Mouse (Mus musculus): ENCODE data around the gene Spta1. TPM values are rescaled to one million over a fixed set of nuclear protein-coding genes. Genes with fewer than 3 reads are reported as not detected.
A peak's percentile ranks its signal among the peaks of the same experiment; 100 is the strongest.

Spta1 gene
- total and polyA plus RNA-seq, 3 experiments: 39.1 to 98.0 (median 46.1) TPM

DNA sequence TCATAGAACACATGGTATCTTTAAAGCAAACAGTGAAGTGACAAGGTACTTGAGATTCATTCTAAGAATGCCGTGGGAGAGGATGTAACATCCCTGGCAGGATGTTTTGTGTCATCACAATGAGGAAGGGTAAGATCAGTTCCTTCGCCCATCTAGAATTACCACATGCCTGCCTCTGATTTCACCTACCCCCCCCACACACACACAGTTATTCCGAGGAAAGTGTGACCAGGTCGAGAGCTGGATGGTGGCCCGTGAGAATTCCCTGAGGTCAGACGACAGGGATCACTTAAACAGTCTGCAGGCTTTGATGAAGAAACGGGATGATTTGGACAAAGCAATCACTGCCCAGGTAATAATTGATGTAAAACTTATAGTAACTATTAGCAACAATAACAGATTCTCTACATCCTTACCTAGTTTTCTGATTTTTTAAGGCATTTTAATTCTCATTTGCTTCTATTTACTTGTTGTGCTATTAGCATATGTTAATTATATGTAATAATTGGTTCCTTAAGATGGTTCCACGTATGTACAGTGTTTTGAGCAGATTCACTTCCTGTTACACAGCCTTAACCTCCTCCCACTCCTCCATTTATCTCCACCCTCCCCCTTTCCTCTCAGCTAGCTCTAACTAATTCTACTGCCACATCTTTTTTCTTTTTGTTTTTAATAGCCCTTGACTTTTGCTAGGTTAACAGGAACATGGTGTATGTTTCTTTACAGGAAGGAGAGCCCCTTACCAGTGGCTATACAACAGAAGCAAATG lies 42.9 kb downstream of the Spta1 start:
- Histone ChIP-seq H3K36me3 (ENCODE audit: control insufficient read depth in 1 of 2, insufficient read depth in 2 of 2, low read length in 2 of 2) (peaks cover 0 to 59% of the 10 kb centered on the region in 2 experiments; a peak in 2 of 4 replicates), H3K9ac (ENCODE audit: control insufficient read depth, low read depth, low read length, poor library complexity, severe bottlenecking) (no peak overlapping the region), H3K79me2 (ENCODE audit: control insufficient read depth, insufficient read depth, low read length, poor library complexity) (no peaks in the 10 kb centered on the region), H3K27me3 (ENCODE audit: control insufficient read depth in 1 of 2, insufficient read depth in 2 of 2, low read length in 2 of 2) (no peaks in the 10 kb centered on the region), H3K27ac (ENCODE audit: control insufficient read depth, low read depth, low read length) (no peak overlapping the region), H3K4me3 (ENCODE audit: control insufficient read depth in 1 of 2, insufficient read depth in 1 of 2, low read depth in 2 of 2, low read length in 2 of 2) (no peak overlapping the region), H3K4me1 (ENCODE audit: control insufficient read depth in 1 of 2, insufficient read depth in 2 of 2, low read length in 2 of 2) (no peaks in the 10 kb centered on the region), H3K9me3 (replicated peaks; ENCODE audit: insufficient read depth, low read length) (no peaks in the 10 kb centered on the region)
- no peak for TF ChIP-seq MXI1 (IDR thresholded peaks at IDR 0.05; ENCODE audit: low read depth, low read length)
- no peak for TF ChIP-seq USF1 (IDR thresholded peaks at IDR 0.05; ENCODE audit: low read depth, low read length)
- TF ChIP-seq CHD1 (IDR thresholded peaks at IDR 0.05; ENCODE audit: low read depth, low read length): no peak
- no peak for TF ChIP-seq GATA1 (IDR thresholded peaks at IDR 0.05; ENCODE audit: low read depth, low read length)
- TF ChIP-seq MAX (IDR thresholded peaks at IDR 0.05; ENCODE audit: low read length): no peak
- TF ChIP-seq MAFK (IDR thresholded peaks at IDR 0.05; ENCODE audit: borderline replicate concordance, low read depth, low read length): no peak
- no peak for TF ChIP-seq USF2 (IDR thresholded peaks at IDR 0.05; ENCODE audit: borderline replicate concordance in 1 of 2, insufficient read depth in 1 of 2, low read depth in 1 of 2, low read length in 2 of 2)
- TF ChIP-seq ZKSCAN1 (IDR thresholded peaks at IDR 0.05; ENCODE audit: low read depth, low read length): no peak
- no peak for DNase-seq (ENCODE audit: low read depth, low spot score)

DNA sequence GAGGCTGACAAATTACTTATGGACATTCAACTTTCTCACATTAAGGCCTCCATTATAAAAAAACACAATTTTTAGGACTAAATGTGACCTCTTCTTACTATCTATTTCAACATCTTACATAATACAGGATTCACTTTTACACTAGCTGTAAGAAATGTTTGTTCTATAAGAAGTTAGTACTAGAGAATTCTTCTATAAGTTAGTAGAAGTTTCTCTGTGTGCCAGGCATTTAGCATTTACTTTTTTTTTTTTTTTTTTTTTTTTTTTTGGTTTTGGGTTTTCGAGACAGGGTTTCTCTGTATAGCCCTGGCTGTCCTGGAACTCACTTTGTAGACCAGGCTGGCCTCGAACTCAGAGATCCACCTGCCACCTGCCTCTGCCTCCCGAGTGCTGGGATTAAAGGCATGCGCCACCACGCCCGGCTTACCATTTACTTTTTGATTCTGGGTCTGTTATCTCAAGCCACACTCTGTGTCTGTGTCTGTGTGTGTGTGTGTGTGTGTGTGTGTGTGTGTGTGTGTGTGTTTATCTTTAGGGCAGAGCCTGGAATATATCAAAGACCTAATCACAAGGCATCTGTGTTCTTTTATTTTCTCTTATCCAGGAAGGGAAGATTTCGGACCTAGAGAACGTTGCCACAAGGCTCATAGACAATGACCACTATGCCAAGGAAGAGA lies 44.1 kb downstream of the Spta1 start:
- DNase-seq (ENCODE audit: low read depth, low spot score): no peak
- H3K27ac ChIP-seq (ENCODE audit: control insufficient read depth, low read depth, low read length): no peak overlapping the region
- no peaks in the 10 kb centered on the region for H3K9me3 ChIP-seq (replicated peaks; ENCODE audit: insufficient read depth, low read length)
- no peak overlapping the region for H3K4me3 ChIP-seq (ENCODE audit: control insufficient read depth in 1 of 2, insufficient read depth in 1 of 2, low read depth in 2 of 2, low read length in 2 of 2)
- no peaks in the 10 kb centered on the region for H3K27me3 ChIP-seq (ENCODE audit: control insufficient read depth in 1 of 2, insufficient read depth in 2 of 2, low read length in 2 of 2)
- no peak overlapping the region for H3K9ac ChIP-seq (ENCODE audit: control insufficient read depth, low read depth, low read length, poor library complexity, severe bottlenecking)
- H3K4me1 ChIP-seq (ENCODE audit: control insufficient read depth in 1 of 2, insufficient read depth in 2 of 2, low read length in 2 of 2): no peaks in the 10 kb centered on the region
- no peaks in the 10 kb centered on the region for H3K79me2 ChIP-seq (ENCODE audit: control insufficient read depth, insufficient read depth, low read length, poor library complexity)
- H3K36me3 ChIP-seq (ENCODE audit: control insufficient read depth in 1 of 2, insufficient read depth in 2 of 2, low read length in 2 of 2): peaks cover 0 to 53% of the 10 kb centered on the region in 2 experiments; a peak in 2 of 4 replicates
- TF ChIP-seq MAX (IDR thresholded peaks at IDR 0.05; ENCODE audit: low read length) (no peak), RAD21 (IDR thresholded peaks at IDR 0.05; ENCODE audit: low read depth, low read length) (no peak), ZNF384 (IDR thresholded peaks at IDR 0.05; ENCODE audit: low read depth, low read length) (peak; percentile 58; the same call in 1 of the 2 replicates)

DNA sequence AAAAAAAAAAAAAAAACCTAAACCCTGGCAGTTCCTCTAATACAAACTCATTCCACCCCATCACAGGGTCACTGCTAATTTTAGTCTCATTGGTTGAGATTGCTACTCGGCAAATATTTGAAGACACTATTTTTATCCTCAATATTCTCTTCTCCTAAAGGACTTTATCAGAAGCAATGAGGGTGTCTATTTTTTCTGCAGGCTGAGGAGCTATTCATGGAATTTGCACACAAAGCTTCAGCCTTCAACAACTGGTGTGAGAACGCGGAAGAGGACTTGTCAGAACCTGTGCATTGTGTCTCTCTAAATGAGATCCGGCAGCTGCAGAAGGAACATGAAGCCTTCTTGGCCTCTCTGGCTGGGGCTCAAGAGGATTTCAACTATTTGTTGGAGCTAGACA lies 67.3 kb downstream of the Spta1 start:
- TF ChIP-seq POLR2A (IDR thresholded peaks at IDR 0.05; ENCODE audit: control insufficient read depth in 1 of 2, insufficient read depth in 1 of 2, low read depth in 1 of 2, low read length in 2 of 2, poor library complexity in 1 of 2): no peak
- DNase-seq (ENCODE audit: low read depth, low spot score): no peak
- H3K27ac ChIP-seq (ENCODE audit: control insufficient read depth, low read depth, low read length): no peak overlapping the region
- H3K36me3 ChIP-seq (ENCODE audit: control insufficient read depth in 1 of 2, insufficient read depth in 2 of 2, low read length in 2 of 2): peaks cover 0 to 40% of the 10 kb centered on the region in 2 experiments; a peak in 2 of 4 replicates
- no peaks in the 10 kb centered on the region for H3K27me3 ChIP-seq (ENCODE audit: control insufficient read depth in 1 of 2, insufficient read depth in 2 of 2, low read length in 2 of 2)
- H3K9ac ChIP-seq (ENCODE audit: control insufficient read depth, low read depth, low read length, poor library complexity, severe bottlenecking): no peak overlapping the region
- no peaks in the 10 kb centered on the region for H3K9me3 ChIP-seq (replicated peaks; ENCODE audit: insufficient read depth, low read length)
- no peaks in the 10 kb centered on the region for H3K4me1 ChIP-seq (ENCODE audit: control insufficient read depth in 1 of 2, insufficient read depth in 2 of 2, low read length in 2 of 2)
- H3K4me3 ChIP-seq (ENCODE audit: control insufficient read depth in 1 of 2, insufficient read depth in 1 of 2, low read depth in 2 of 2, low read length in 2 of 2): no peak overlapping the region
- H3K79me2 ChIP-seq (ENCODE audit: control insufficient read depth, insufficient read depth, low read length, poor library complexity): no peaks in the 10 kb centered on the region

Data from MEL (cell line).